Mouse (Mus musculus) hindbrain, embryonic 16.5 days (tissue): ENCODE results near the gene Scn1b. TPM values are rescaled to one million over a fixed set of nuclear protein-coding genes. Genes with fewer than 3 reads are reported as not detected.

Experiments
- ATAC-seq: fragments of 200-750 bp; cut with Nextera tagmentation; 2 replicates; pipeline ENCODE4 v1.8.0; 2017; ENCODE audit warnings: moderate TSS enrichment, moderate library complexity
- H3K27ac ChIP-seq: fragments of 300-500 bp; sonication (generic); 2 replicates; pipeline ENCODE4 v1.5.1; 2014; ENCODE audit warnings: low read depth, mild to moderate bottlenecking, control low read depth, low read length, moderate library complexity
- H3K27me3 ChIP-seq: fragments of 300-500 bp; sonication (generic); replicated peaks from 2 replicates; pipeline ENCODE4 v1.6.1; 2014; ENCODE audit warnings: low read length; ENCODE audit not compliant: control insufficient read depth, insufficient read depth
- H3K36me3 ChIP-seq: fragments of 300-500 bp; sonication (generic); 2 replicates; pipeline ENCODE4 v1.6.1; 2014; ENCODE audit warnings: mild to moderate bottlenecking, low read length, moderate library complexity, mixed read lengths; ENCODE audit not compliant: control insufficient read depth, insufficient read depth
- H3K4me1 ChIP-seq: fragments of 300-500 bp; sonication (generic); 2 replicates; pipeline ENCODE4 v1.6.1; 2014; ENCODE audit warnings: low read depth, low read length; ENCODE audit not compliant: control insufficient read depth, insufficient read depth
- H3K4me2 ChIP-seq: fragments of 300-500 bp; sonication (generic); 2 replicates; pipeline ENCODE4 v1.6.1; 2014; ENCODE audit warnings: mild to moderate bottlenecking, low read length, control low read depth, moderate library complexity
- H3K4me3 ChIP-seq: fragments of 300-500 bp; sonication (generic); 2 replicates; pipeline ENCODE4 v1.5.1; 2014; ENCODE audit warnings: mild to moderate bottlenecking, low read length, control low read depth, moderate library complexity
- H3K9ac ChIP-seq: fragments of 300-500 bp; sonication (generic); 2 replicates; pipeline ENCODE4 v1.6.1; 2014; ENCODE audit warnings: low read depth, mild to moderate bottlenecking, control low read depth, low read length, moderate library complexity
- H3K9me3 ChIP-seq: fragments of 300-500 bp; sonication (generic); 2 replicates; pipeline ENCODE4 v1.6.1; 2014; ENCODE audit warnings: mild to moderate bottlenecking, low read length, moderate library complexity; ENCODE audit not compliant: control insufficient read depth
- WGBS: fragments of 180-500 bp; shearing (Covaris S2); extraction: QIAGEN DNeasy Blood & Tissue Kit; methylation state at CpG from one replicate; pipeline ENCODE4 v1.1.7; 2014; 5-methylcytosine and 5-hydroxymethylcytosine counted together
- polyA plus RNA-seq: library from polyadenylated mRNA; unstranded; fragments of >200 nt; fragmentation: Nextera tagmentation; extraction: Ambion mirVana; gene quantifications from 2 replicates; pipeline ENCODE4 v1.2.1, GENCODE M21; 2015

Gene Scn1b
- polyA plus RNA-seq, 1 experiment from 2014 or later, result 19.0 TPM

- Histone ChIP-seq H3K4me2 (peak overlapping the region; percentile 90), H3K9ac (peak overlapping the region; percentile 99), H3K36me3 (no peaks in the 10 kb centered on the region), H3K27ac (peak overlapping the region; percentile 98), H3K27me3 (no peaks in the 10 kb centered on the region), H3K9me3 (no peaks in the 10 kb centered on the region), H3K4me1 (peaks cover 30% of the 10 kb centered on the region), H3K4me3 (peak overlapping the region; percentile 90)
- peak; percentile 84 for ATAC-seq
- WGBS, result under 1% methylated on average over 57 of the region's 63 CpGs
Measured at GRCm38 (mm10) chr7:31150566-31151300, 23.9 kb upstream of the Scn1b start.

GRCm38 (mm10) chr7:31149751-31150565 is 23.2 kb upstream of the Scn1b start:
- no peaks in the 10 kb centered on the region for H3K36me3 ChIP-seq
- no peaks in the 10 kb centered on the region for H3K27me3 ChIP-seq
- H3K4me2 ChIP-seq, result peak overlapping the region; percentile 90
- H3K9ac ChIP-seq, result peak overlapping the region; percentile 99
- H3K4me3 ChIP-seq, result peak overlapping the region; percentile 90
- whole genome bisulfite sequencing, result under 1% methylated on average over 20 of the region's 20 CpGs
- no peaks in the 10 kb centered on the region for H3K9me3 ChIP-seq
- peak overlapping the region; percentile 98 for H3K27ac ChIP-seq
- peak; percentile 18 for ATAC-seq
- H3K4me1 ChIP-seq, result peaks cover 30% of the 10 kb centered on the region

GRCm38 (mm10) chr7:31149271-31149670 is 22.5 kb upstream of the Scn1b start:
- Histone ChIP-seq H3K4me2 (peak overlapping the region; percentile 90), H3K27me3 (no peaks in the 10 kb centered on the region), H3K36me3 (no peaks in the 10 kb centered on the region), H3K9me3 (no peaks in the 10 kb centered on the region), H3K9ac (peak overlapping the region; percentile 99), H3K27ac (peak overlapping the region; percentile 98), H3K4me3 (peak overlapping the region; percentile 90), H3K4me1 (peaks cover 30% of the 10 kb centered on the region)
- WGBS, result 21% methylated on average over 9 of the region's 9 CpGs
- no peak for ATAC-seq

GRCm38 (mm10) chr7:31148756-31149155 is 22.0 kb upstream of the Scn1b start:
- WGBS, result 5% methylated on average over 9 of the region's 9 CpGs

GRCm38 (mm10) chr7:31148086-31148485 is 21.3 kb upstream of the Scn1b start:
- H3K9me3 ChIP-seq, result no peaks in the 10 kb centered on the region
- peaks cover 30% of the 10 kb centered on the region for H3K4me1 ChIP-seq
- H3K4me3 ChIP-seq, result peak overlapping the region; percentile 90
- H3K4me2 ChIP-seq, result peak overlapping the region; percentile 90
- peak overlapping the region; percentile 65 for H3K9ac ChIP-seq
- H3K27me3 ChIP-seq, result no peaks in the 10 kb centered on the region
- peak overlapping the region; percentile 85 for H3K27ac ChIP-seq
- WGBS, result 66% methylated on average over 3 of the region's 3 CpGs
- H3K36me3 ChIP-seq, result peaks cover 3% of the 10 kb centered on the region; the same call in 1 of the 2 replicates
- ATAC-seq, result no peak

More at GRCm38 (mm10) chr7:31148756-31149155, 22.0 kb upstream of the Scn1b start:
- Histone ChIP-seq H3K4me2 (peak overlapping the region; percentile 90), H3K36me3 (no peaks in the 10 kb centered on the region), H3K27ac (peak overlapping the region; percentile 85), H3K4me3 (peak overlapping the region; percentile 90), H3K27me3 (no peaks in the 10 kb centered on the region), H3K4me1 (peaks cover 30% of the 10 kb centered on the region), H3K9me3 (no peaks in the 10 kb centered on the region), H3K9ac (peak overlapping the region; percentile 65)
- peak; percentile 29 for ATAC-seq

- 80% methylated on average over 12 of the region's 12 CpGs for WGBS
- ATAC-seq, result no peak
- H3K27me3 ChIP-seq, result no peaks in the 10 kb centered on the region
- no peak overlapping the region for H3K4me3 ChIP-seq
- no peaks in the 10 kb centered on the region for H3K9me3 ChIP-seq
- H3K36me3 ChIP-seq, result peaks cover 27% of the 10 kb centered on the region
- no peak overlapping the region for H3K27ac ChIP-seq
- no peak overlapping the region for H3K9ac ChIP-seq
- H3K4me2 ChIP-seq, result no peak overlapping the region
- peaks cover 21% of the 10 kb centered on the region for H3K4me1 ChIP-seq
Measured at GRCm38 (mm10) chr7:31145596-31146160, 18.9 kb upstream of the Scn1b start.

GRCm38 (mm10) chr7:31144886-31145285 is 18.1 kb upstream of the Scn1b start:
- peaks cover 31% of the 10 kb centered on the region for H3K36me3 ChIP-seq
- H3K4me2 ChIP-seq, result no peak overlapping the region
- no peak overlapping the region for H3K4me3 ChIP-seq
- H3K9me3 ChIP-seq, result no peaks in the 10 kb centered on the region
- H3K27ac ChIP-seq, result no peak overlapping the region
- H3K27me3 ChIP-seq, result no peaks in the 10 kb centered on the region
- 98% methylated on average over 16 of the region's 16 CpGs for WGBS
- no peak overlapping the region for H3K9ac ChIP-seq
- H3K4me1 ChIP-seq, result peaks cover 21% of the 10 kb centered on the region
- no peak for ATAC-seq

GRCm38 (mm10) chr7:31140941-31141340 is 14.1 kb upstream of the Scn1b start:
- no peaks in the 10 kb centered on the region for H3K9me3 ChIP-seq
- no peak overlapping the region for H3K4me2 ChIP-seq
- WGBS, result 93% methylated on average over 10 of the region's 10 CpGs
- H3K27ac ChIP-seq, result no peak overlapping the region
- H3K9ac ChIP-seq, result no peak overlapping the region
- H3K4me3 ChIP-seq, result no peak overlapping the region
- ATAC-seq, result no peak
- H3K4me1 ChIP-seq, result no peaks in the 10 kb centered on the region
- H3K36me3 ChIP-seq, result peaks cover 55% of the 10 kb centered on the region
- no peaks in the 10 kb centered on the region for H3K27me3 ChIP-seq

GRCm38 (mm10) chr7:31140302-31140701 is 13.5 kb upstream of the Scn1b start:
- Histone ChIP-seq H3K4me1 (no peaks in the 10 kb centered on the region), H3K36me3 (peaks cover 61% of the 10 kb centered on the region), H3K27ac (no peak overlapping the region), H3K4me3 (no peak overlapping the region), H3K4me2 (no peak overlapping the region), H3K27me3 (no peaks in the 10 kb centered on the region), H3K9me3 (no peaks in the 10 kb centered on the region), H3K9ac (no peak overlapping the region)
- ATAC-seq, result no peak
- WGBS, result 82% methylated on average over 4 of the region's 4 CpGs
